Mouse (Mus musculus) MEL (cell line): ENCODE data around the gene Msi2. TPM values are rescaled to one million over a fixed set of nuclear protein-coding genes. Genes with fewer than 3 reads are reported as not detected.

Source experiments
- DNase-seq: peaks from one replicate; pipeline ENCODE4 v3.0.0; 2011; ENCODE audit warnings: low read depth, low spot score
- H3K27ac ChIP-seq: 2 replicates; pipeline ENCODE4 v1.5.1; 2012; ENCODE audit warnings: low read depth, mild to moderate bottlenecking, control low read depth, low read length, moderate library complexity; ENCODE audit not compliant: control insufficient read depth
- H3K27me3 ChIP-seq, 2 experiments: fragments of 150-350 bp in 1 of 2; sonication (generic) in 1 of 2; 2 replicates each; pipeline ENCODE4 v1.6.1; 2012; ENCODE audit warnings: low read length in 2 of 2, mild to moderate bottlenecking in 2 of 2, improper control_type of control experiment in 1 of 2, moderate library complexity in 1 of 2; ENCODE audit not compliant: insufficient read depth in 2 of 2, control insufficient read depth in 1 of 2
- H3K36me3 ChIP-seq, 2 experiments: 2 replicates each; pipeline ENCODE4 v1.6.1; 2012 to 2014; ENCODE audit warnings: low read length in 2 of 2, improper control_type of control experiment in 1 of 2, inconsistent platforms in 1 of 2, mild to moderate bottlenecking in 1 of 2; ENCODE audit not compliant: insufficient read depth in 2 of 2, control insufficient read depth in 1 of 2
- H3K4me1 ChIP-seq, 2 experiments: fragments of 150-350 bp in 1 of 2; sonication (generic) in 1 of 2; 2 replicates each; pipeline ENCODE4 v1.6.1; 2012; ENCODE audit warnings: low read length in 2 of 2, improper control_type of control experiment in 1 of 2, mild to moderate bottlenecking in 1 of 2; ENCODE audit not compliant: insufficient read depth in 2 of 2, control insufficient read depth in 1 of 2
- H3K4me3 ChIP-seq, 2 experiments: fragments of 150-350 bp in 1 of 2; sonication (generic) in 1 of 2; 2 replicates each; pipeline ENCODE4 v1.5.1; 2012; ENCODE audit warnings: low read depth in 2 of 2, low read length in 2 of 2, mild to moderate bottlenecking in 2 of 2, moderate library complexity in 2 of 2, control low read depth in 1 of 2, improper control_type of control experiment in 1 of 2; ENCODE audit not compliant: control insufficient read depth in 1 of 2, insufficient read depth in 1 of 2
- H3K79me2 ChIP-seq: 2 replicates; pipeline ENCODE4 v1.6.1; 2012; ENCODE audit warnings: mild to moderate bottlenecking, low read length, moderate library complexity; ENCODE audit not compliant: control insufficient read depth, poor library complexity, insufficient read depth
- H3K9ac ChIP-seq: 2 replicates; pipeline ENCODE4 v1.6.1; 2012; ENCODE audit warnings: low read depth, mild to moderate bottlenecking, control low read depth, low read length, moderate library complexity; ENCODE audit not compliant: control insufficient read depth, poor library complexity, severe bottlenecking
- H3K9me3 ChIP-seq: fragments of 150-350 bp; sonication (generic); replicated peaks from 2 replicates; pipeline ENCODE4 v1.6.1; 2012; ENCODE audit warnings: mild to moderate bottlenecking, low read length, improper control_type of control experiment, moderate library complexity; ENCODE audit not compliant: insufficient read depth
- BHLHE40 ChIP-seq: IDR thresholded peaks from 2 replicates; pipeline ENCODE4 v1.6.1; 2012; ENCODE audit warnings: low read depth, mild to moderate bottlenecking, inconsistent platforms, low read length, improper control_type of control experiment, borderline replicate concordance
- CHD1 ChIP-seq: IDR thresholded peaks from 2 replicates; pipeline ENCODE4 v1.6.1; 2012; ENCODE audit warnings: low read depth, mild to moderate bottlenecking, inconsistent platforms, low read length, improper control_type of control experiment
- E2F4 ChIP-seq: IDR thresholded peaks from 2 replicates; pipeline ENCODE4 v1.6.1; 2011; ENCODE audit warnings: low read depth, low read length, improper control_type of control experiment, borderline replicate concordance
- EP300 ChIP-seq, 2 experiments: IDR thresholded peaks; 2 replicates each; pipeline ENCODE4 v1.6.1; 2011; ENCODE audit warnings: improper control_type of control experiment in 2 of 2, low read length in 2 of 2, low read depth in 1 of 2, mild to moderate bottlenecking in 1 of 2
- GATA1 ChIP-seq: IDR thresholded peaks from 2 replicates; pipeline ENCODE4 v1.6.1; 2011; ENCODE audit warnings: low read depth, low read length, improper control_type of control experiment
- HCFC1 ChIP-seq: IDR thresholded peaks from 2 replicates; pipeline ENCODE4 v1.6.1; 2012; ENCODE audit warnings: low read depth, mild to moderate bottlenecking, inconsistent platforms, low read length, improper control_type of control experiment, moderate library complexity
- KAT2A ChIP-seq: conservative IDR thresholded peaks from 2 replicates; pipeline ENCODE4 v1.6.1; 2012; ENCODE audit warnings: low read depth, low read length, improper control_type of control experiment, inconsistent platforms
- MAFK ChIP-seq: IDR thresholded peaks from 2 replicates; pipeline ENCODE4 v1.6.1; 2011; ENCODE audit warnings: low read depth, mild to moderate bottlenecking, low read length, improper control_type of control experiment, borderline replicate concordance
- MAX ChIP-seq: IDR thresholded peaks from 2 replicates; pipeline ENCODE4 v1.6.1; 2011; ENCODE audit warnings: low read length, improper control_type of control experiment
- NRF1 ChIP-seq: IDR thresholded peaks from 2 replicates; pipeline ENCODE4 v1.6.1; 2014; ENCODE audit warnings: low read depth, mild to moderate bottlenecking, inconsistent platforms, low read length, improper control_type of control experiment, moderate library complexity; ENCODE audit not compliant: poor library complexity, insufficient read depth, severe bottlenecking
- POLR2AphosphoS2 ChIP-seq: IDR thresholded peaks from 2 replicates; pipeline ENCODE4 v1.6.1; 2011; ENCODE audit warnings: low read length, improper control_type of control experiment
- RAD21 ChIP-seq: IDR thresholded peaks from 2 replicates; pipeline ENCODE4 v1.6.1; 2011; ENCODE audit warnings: mild to moderate bottlenecking, low read depth, low read length, improper control_type of control experiment
- SMC3 ChIP-seq: IDR thresholded peaks from 2 replicates; pipeline ENCODE4 v1.6.1; 2011; ENCODE audit warnings: low read depth, low read length, improper control_type of control experiment
- TBP ChIP-seq: IDR thresholded peaks from 2 replicates; pipeline ENCODE4 v1.8.0; 2011; ENCODE audit warnings: low read depth, low read length, improper control_type of control experiment
- USF2 ChIP-seq, 2 experiments: IDR thresholded peaks; 2 replicates each; pipeline ENCODE4 v1.6.1; 2011 to 2012; ENCODE audit warnings: improper control_type of control experiment in 2 of 2, low read length in 2 of 2, borderline replicate concordance in 1 of 2, inconsistent platforms in 1 of 2, low read depth in 1 of 2, mild to moderate bottlenecking in 1 of 2; ENCODE audit not compliant: insufficient read depth in 1 of 2
- ZC3H11A ChIP-seq: IDR thresholded peaks from 2 replicates; pipeline ENCODE4 v1.6.1; 2012; ENCODE audit warnings: low read depth, mild to moderate bottlenecking, inconsistent platforms, low read length, improper control_type of control experiment
- ZMIZ1 ChIP-seq: IDR thresholded peaks from 2 replicates; pipeline ENCODE4 v1.6.1; 2012; ENCODE audit warnings: low read depth, mild to moderate bottlenecking, inconsistent platforms, low read length, improper control_type of control experiment, moderate library complexity
- ZNF384 ChIP-seq: IDR thresholded peaks from 2 replicates; pipeline ENCODE4 v1.6.1; 2012; ENCODE audit warnings: low read depth, mild to moderate bottlenecking, inconsistent platforms, low read length, improper control_type of control experiment
- polyA plus RNA-seq, 2 experiments: library from polyadenylated mRNA; stranded (reverse) in 1 of 2; unstranded in 1 of 2; fragments of >175 nt in 1 of 2; fragments of >200 nt in 1 of 2; gene quantifications; 2 replicates each; pipeline versions ENCODE4 v1.2.1 to v1.2.4; 2012; ENCODE audit warnings: low replicate concordance in 2 of 2, low read depth in 1 of 2; ENCODE audit not compliant: insufficient read length in 2 of 2, insufficient read depth in 1 of 2, missing spikeins in 1 of 2
- total RNA-seq: library from RNA; depleted of rRNA; stranded (reverse); fragments of 300-350 nt; gene quantifications from 2 replicates; pipeline ENCODE4 v1.2.3, GENCODE M21; 2012

The Msi2 gene
- total and polyA plus RNA-seq, 3 experiments = 16.2 to 29.7 TPM; not detected in 1

- Histone ChIP-seq H3K27me3 (no peaks in the 10 kb centered on the region), H3K4me1 (peaks cover 0 to 6% of the 10 kb centered on the region in 2 experiments; a peak in 2 of 4 replicates), H3K9me3 (no peaks in the 10 kb centered on the region)
- no peak for DNase-seq
- no peak for TF ChIP-seq USF2 (IDR thresholded peaks at IDR 0.05; ENCODE audit: borderline replicate concordance in 1 of 2, insufficient read depth in 1 of 2, low read depth in 1 of 2, low read length in 2 of 2)
- no peak for TF ChIP-seq HCFC1
- TF ChIP-seq MAFK = no peak
- TF ChIP-seq MAX = no peak
- no peak for TF ChIP-seq TBP
- no peak for TF ChIP-seq GATA1
- no peak for TF ChIP-seq KAT2A
- no peak for TF ChIP-seq ZMIZ1
- no peak for TF ChIP-seq CHD1
- TF ChIP-seq POLR2AphosphoS2 = no peak
- no peak for TF ChIP-seq RAD21
- TF ChIP-seq E2F4 = no peak
- no peak for TF ChIP-seq NRF1
- no peak for TF ChIP-seq ZNF384
- TF ChIP-seq, all 39 proteins: peak for 0
- Histone ChIP-seq H3K36me3 (no peaks in the 10 kb centered on the region), H3K4me3 (no peak overlapping the region), H3K79me2 (no peaks in the 10 kb centered on the region), H3K27ac (no peak overlapping the region), H3K9ac (no peak overlapping the region)
Observed at GRCm38 (mm10) chr11:88395076-88395990, 323.0 kb downstream of the Msi2 start.

- no peak for TF ChIP-seq BHLHE40
- no peak for TF ChIP-seq GATA1
- no peak for TF ChIP-seq EP300 (IDR thresholded peaks at IDR 0.05; ENCODE audit: low read depth in 1 of 2, low read length in 2 of 2)
- TF ChIP-seq ZC3H11A = no peak
- no peak for TF ChIP-seq SMC3
- DNase-seq = no peak
- Histone ChIP-seq H3K9ac (no peak overlapping the region), H3K27ac (no peak overlapping the region), H3K79me2 (no peaks in the 10 kb centered on the region), H3K27me3 (no peaks in the 10 kb centered on the region), H3K4me3 (no peak overlapping the region), H3K36me3 (no peaks in the 10 kb centered on the region), H3K4me1 (peaks cover 0 to 5% of the 10 kb centered on the region in 2 experiments; a peak in 2 of 4 replicates), H3K9me3 (no peaks in the 10 kb centered on the region)
Observed at GRCm38 (mm10) chr11:88394341-88395075, 323.8 kb downstream of the Msi2 start.
